Mouse (Mus musculus) MEL (cell line): ENCODE results near the gene Morn3. TPM values are rescaled to one million over a fixed set of nuclear protein-coding genes. Genes with fewer than 3 reads are reported as not detected.
A peak's percentile ranks its signal among the peaks of the same experiment; 100 is the strongest.

Experiments
- DNase-seq: peaks from one replicate; pipeline ENCODE4 v3.0.0; 2011; ENCODE audit warnings: low read depth, low spot score
- H3K27ac ChIP-seq: 2 replicates; pipeline ENCODE4 v1.5.1; 2012; ENCODE audit warnings: low read depth, mild to moderate bottlenecking, control low read depth, low read length, moderate library complexity; ENCODE audit not compliant: control insufficient read depth
- H3K27me3 ChIP-seq, 2 experiments: fragments of 150-350 bp in 1 of 2; sonication (generic) in 1 of 2; 2 replicates each; pipeline ENCODE4 v1.6.1; 2012; ENCODE audit warnings: low read length in 2 of 2, mild to moderate bottlenecking in 2 of 2, improper control_type of control experiment in 1 of 2, moderate library complexity in 1 of 2; ENCODE audit not compliant: insufficient read depth in 2 of 2, control insufficient read depth in 1 of 2
- H3K36me3 ChIP-seq, 2 experiments: 2 replicates each; pipeline ENCODE4 v1.6.1; 2012 to 2014; ENCODE audit warnings: low read length in 2 of 2, improper control_type of control experiment in 1 of 2, inconsistent platforms in 1 of 2, mild to moderate bottlenecking in 1 of 2; ENCODE audit not compliant: insufficient read depth in 2 of 2, control insufficient read depth in 1 of 2
- H3K4me1 ChIP-seq, 2 experiments: fragments of 150-350 bp in 1 of 2; sonication (generic) in 1 of 2; 2 replicates each; pipeline ENCODE4 v1.6.1; 2012; ENCODE audit warnings: low read length in 2 of 2, improper control_type of control experiment in 1 of 2, mild to moderate bottlenecking in 1 of 2; ENCODE audit not compliant: insufficient read depth in 2 of 2, control insufficient read depth in 1 of 2
- H3K4me3 ChIP-seq, 2 experiments: fragments of 150-350 bp in 1 of 2; sonication (generic) in 1 of 2; 2 replicates each; pipeline ENCODE4 v1.5.1; 2012; ENCODE audit warnings: low read depth in 2 of 2, low read length in 2 of 2, mild to moderate bottlenecking in 2 of 2, moderate library complexity in 2 of 2, control low read depth in 1 of 2, improper control_type of control experiment in 1 of 2; ENCODE audit not compliant: control insufficient read depth in 1 of 2, insufficient read depth in 1 of 2
- H3K79me2 ChIP-seq: 2 replicates; pipeline ENCODE4 v1.6.1; 2012; ENCODE audit warnings: mild to moderate bottlenecking, low read length, moderate library complexity; ENCODE audit not compliant: control insufficient read depth, poor library complexity, insufficient read depth
- H3K9ac ChIP-seq: 2 replicates; pipeline ENCODE4 v1.6.1; 2012; ENCODE audit warnings: low read depth, mild to moderate bottlenecking, control low read depth, low read length, moderate library complexity; ENCODE audit not compliant: control insufficient read depth, poor library complexity, severe bottlenecking
- H3K9me3 ChIP-seq: fragments of 150-350 bp; sonication (generic); replicated peaks from 2 replicates; pipeline ENCODE4 v1.6.1; 2012; ENCODE audit warnings: mild to moderate bottlenecking, low read length, improper control_type of control experiment, moderate library complexity; ENCODE audit not compliant: insufficient read depth
- CTCF ChIP-seq, 3 experiments: IDR thresholded peaks in 2 of 3; conservative IDR thresholded peaks in 1 of 3; 2 replicates each; pipeline ENCODE4 v1.5.1; 2011 to 2012; ENCODE audit warnings: low read length in 3 of 3, low read depth in 2 of 3, mild to moderate bottlenecking in 2 of 3, improper control_type of control experiment in 1 of 3, inconsistent platforms in 1 of 3, mixed read lengths in 1 of 3, moderate library complexity in 1 of 3; ENCODE audit not compliant: control insufficient read depth in 1 of 3, insufficient read depth in 1 of 3, poor library complexity in 1 of 3, severe bottlenecking in 1 of 3
- E2F4 ChIP-seq: IDR thresholded peaks from 2 replicates; pipeline ENCODE4 v1.6.1; 2011; ENCODE audit warnings: low read depth, low read length, improper control_type of control experiment, borderline replicate concordance
- ELF1 ChIP-seq: IDR thresholded peaks from 2 replicates; pipeline ENCODE4 v1.6.1; 2014; ENCODE audit warnings: low read depth, mild to moderate bottlenecking, inconsistent platforms, low read length, improper control_type of control experiment, moderate library complexity
- ETS1 ChIP-seq: IDR thresholded peaks from 2 replicates; pipeline ENCODE4 v1.6.1; 2012; ENCODE audit warnings: low read depth, mild to moderate bottlenecking, inconsistent platforms, low read length, improper control_type of control experiment, moderate library complexity
- GATA1 ChIP-seq: IDR thresholded peaks from 2 replicates; pipeline ENCODE4 v1.6.1; 2011; ENCODE audit warnings: low read depth, low read length, improper control_type of control experiment
- HCFC1 ChIP-seq: IDR thresholded peaks from 2 replicates; pipeline ENCODE4 v1.6.1; 2012; ENCODE audit warnings: low read depth, mild to moderate bottlenecking, inconsistent platforms, low read length, improper control_type of control experiment, moderate library complexity
- JUND ChIP-seq: IDR thresholded peaks from 2 replicates; pipeline ENCODE4 v1.6.1; 2011; ENCODE audit warnings: low read depth, mild to moderate bottlenecking, improper control_type of control experiment, low read length
- KAT2A ChIP-seq: conservative IDR thresholded peaks from 2 replicates; pipeline ENCODE4 v1.6.1; 2012; ENCODE audit warnings: low read depth, low read length, improper control_type of control experiment, inconsistent platforms
- MAFK ChIP-seq: IDR thresholded peaks from 2 replicates; pipeline ENCODE4 v1.6.1; 2011; ENCODE audit warnings: low read depth, mild to moderate bottlenecking, low read length, improper control_type of control experiment, borderline replicate concordance
- MXI1 ChIP-seq: IDR thresholded peaks from 2 replicates; pipeline ENCODE4 v1.6.1; 2011; ENCODE audit warnings: mild to moderate bottlenecking, low read depth, low read length, improper control_type of control experiment
- MYB ChIP-seq: IDR thresholded peaks from 2 replicates; pipeline ENCODE4 v1.6.1; 2011; ENCODE audit warnings: mild to moderate bottlenecking, low read depth, low read length, improper control_type of control experiment
- NELFE ChIP-seq: IDR thresholded peaks from 2 replicates; pipeline ENCODE4 v1.6.1; 2011; ENCODE audit warnings: low read depth, low read length, improper control_type of control experiment
- NRF1 ChIP-seq: IDR thresholded peaks from 2 replicates; pipeline ENCODE4 v1.6.1; 2014; ENCODE audit warnings: low read depth, mild to moderate bottlenecking, inconsistent platforms, low read length, improper control_type of control experiment, moderate library complexity; ENCODE audit not compliant: poor library complexity, insufficient read depth, severe bottlenecking
- POLR2A ChIP-seq, 2 experiments: IDR thresholded peaks; 2 replicates each; pipeline ENCODE4 v1.6.1; 2011 to 2012; ENCODE audit warnings: low read length in 2 of 2, mild to moderate bottlenecking in 2 of 2, control low read depth in 1 of 2, improper control_type of control experiment in 1 of 2, low read depth in 1 of 2, moderate library complexity in 1 of 2; ENCODE audit not compliant: control insufficient read depth in 1 of 2, insufficient read depth in 1 of 2, poor library complexity in 1 of 2
- RAD21 ChIP-seq: IDR thresholded peaks from 2 replicates; pipeline ENCODE4 v1.6.1; 2011; ENCODE audit warnings: mild to moderate bottlenecking, low read depth, low read length, improper control_type of control experiment
- RCOR1 ChIP-seq: IDR thresholded peaks from 2 replicates; pipeline ENCODE4 v1.6.1; 2012; ENCODE audit warnings: low read depth, mild to moderate bottlenecking, inconsistent platforms, low read length, improper control_type of control experiment
- SIN3A ChIP-seq: IDR thresholded peaks from 2 replicates; pipeline ENCODE4 v1.6.1; 2012; ENCODE audit warnings: low read length, improper control_type of control experiment, inconsistent platforms
- SMC3 ChIP-seq: IDR thresholded peaks from 2 replicates; pipeline ENCODE4 v1.6.1; 2011; ENCODE audit warnings: low read depth, low read length, improper control_type of control experiment
- TAL1 ChIP-seq: IDR thresholded peaks from 2 replicates; pipeline ENCODE4 v1.6.1; 2012; ENCODE audit warnings: mild to moderate bottlenecking, inconsistent platforms, low read length, moderate library complexity, mixed read lengths
- TBP ChIP-seq: IDR thresholded peaks from 2 replicates; pipeline ENCODE4 v1.8.0; 2011; ENCODE audit warnings: low read depth, low read length, improper control_type of control experiment
- TCF12 ChIP-seq: IDR thresholded peaks from 2 replicates; pipeline ENCODE4 v1.6.1; 2014; ENCODE audit warnings: low read depth, mild to moderate bottlenecking, inconsistent platforms, low read length, improper control_type of control experiment, moderate library complexity
- USF2 ChIP-seq, 2 experiments: IDR thresholded peaks; 2 replicates each; pipeline ENCODE4 v1.6.1; 2011 to 2012; ENCODE audit warnings: improper control_type of control experiment in 2 of 2, low read length in 2 of 2, borderline replicate concordance in 1 of 2, inconsistent platforms in 1 of 2, low read depth in 1 of 2, mild to moderate bottlenecking in 1 of 2; ENCODE audit not compliant: insufficient read depth in 1 of 2
- ZC3H11A ChIP-seq: IDR thresholded peaks from 2 replicates; pipeline ENCODE4 v1.6.1; 2012; ENCODE audit warnings: low read depth, mild to moderate bottlenecking, inconsistent platforms, low read length, improper control_type of control experiment
- ZMIZ1 ChIP-seq: IDR thresholded peaks from 2 replicates; pipeline ENCODE4 v1.6.1; 2012; ENCODE audit warnings: low read depth, mild to moderate bottlenecking, inconsistent platforms, low read length, improper control_type of control experiment, moderate library complexity
- ZNF384 ChIP-seq: IDR thresholded peaks from 2 replicates; pipeline ENCODE4 v1.6.1; 2012; ENCODE audit warnings: low read depth, mild to moderate bottlenecking, inconsistent platforms, low read length, improper control_type of control experiment
- polyA plus RNA-seq, 2 experiments: library from polyadenylated mRNA; stranded (reverse) in 1 of 2; unstranded in 1 of 2; fragments of >175 nt in 1 of 2; fragments of >200 nt in 1 of 2; gene quantifications; 2 replicates each; pipeline versions ENCODE4 v1.2.1 to v1.2.4; 2012; ENCODE audit warnings: low replicate concordance in 2 of 2, low read depth in 1 of 2; ENCODE audit not compliant: insufficient read length in 2 of 2, insufficient read depth in 1 of 2, missing spikeins in 1 of 2
- total RNA-seq: library from RNA; depleted of rRNA; stranded (reverse); fragments of 300-350 nt; gene quantifications from 2 replicates; pipeline ENCODE4 v1.2.3, GENCODE M21; 2012

Morn3 gene
- total and polyA plus RNA-seq, 3 experiments = not detected

DNA sequence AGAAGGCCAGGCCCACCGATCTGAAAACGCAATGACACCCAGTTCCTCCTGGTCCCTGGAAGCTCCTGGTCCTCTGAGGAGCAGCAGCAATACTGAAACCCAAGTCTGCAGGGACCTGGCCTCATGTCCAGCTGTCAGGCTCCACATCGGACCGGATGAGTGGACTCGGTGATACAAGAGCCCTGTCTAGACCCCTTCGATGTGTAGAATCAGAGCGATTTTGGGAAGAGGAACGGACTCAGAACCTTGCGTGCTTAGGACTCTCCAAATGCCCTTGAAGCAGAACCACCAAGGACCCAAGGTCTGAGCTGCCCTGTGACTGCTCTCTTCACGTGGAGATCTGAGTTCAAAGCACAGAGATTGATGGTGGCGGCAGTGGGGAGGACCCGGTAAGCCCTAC lies 21.3 kb upstream of the Morn3 start, which contains the start of gene Tmem120b:
Tmem120b (plus strand) TSS at position 301 of the 400 bp plus-strand sequence.
- TF ChIP-seq MAFK = no peak
- no peak for TF ChIP-seq NRF1
- no peak for TF ChIP-seq CTCF (IDR thresholded peaks at IDR 0.05 in 2 of 3, conservative IDR thresholded peaks at IDR 0.05 in 1 of 3; ENCODE audit: control insufficient read depth in 1 of 3, insufficient read depth in 1 of 3, low read depth in 2 of 3, low read length in 3 of 3, poor library complexity in 1 of 3, severe bottlenecking in 1 of 3)
- TF ChIP-seq TCF12 = no peak
- no peak for TF ChIP-seq RCOR1
- no peak for TF ChIP-seq SMC3
- TF ChIP-seq MYB = no peak
- TF ChIP-seq KAT2A = no peak
- TF ChIP-seq USF2 (IDR thresholded peaks at IDR 0.05; ENCODE audit: borderline replicate concordance in 1 of 2, insufficient read depth in 1 of 2, low read depth in 1 of 2, low read length in 2 of 2) = no peak
- 0 out of 4 replicates have a peak within 1 kb of the TSS, but pooled peaks have one; percentile 1 to 18 for H3K4me3 ChIP-seq

DNA sequence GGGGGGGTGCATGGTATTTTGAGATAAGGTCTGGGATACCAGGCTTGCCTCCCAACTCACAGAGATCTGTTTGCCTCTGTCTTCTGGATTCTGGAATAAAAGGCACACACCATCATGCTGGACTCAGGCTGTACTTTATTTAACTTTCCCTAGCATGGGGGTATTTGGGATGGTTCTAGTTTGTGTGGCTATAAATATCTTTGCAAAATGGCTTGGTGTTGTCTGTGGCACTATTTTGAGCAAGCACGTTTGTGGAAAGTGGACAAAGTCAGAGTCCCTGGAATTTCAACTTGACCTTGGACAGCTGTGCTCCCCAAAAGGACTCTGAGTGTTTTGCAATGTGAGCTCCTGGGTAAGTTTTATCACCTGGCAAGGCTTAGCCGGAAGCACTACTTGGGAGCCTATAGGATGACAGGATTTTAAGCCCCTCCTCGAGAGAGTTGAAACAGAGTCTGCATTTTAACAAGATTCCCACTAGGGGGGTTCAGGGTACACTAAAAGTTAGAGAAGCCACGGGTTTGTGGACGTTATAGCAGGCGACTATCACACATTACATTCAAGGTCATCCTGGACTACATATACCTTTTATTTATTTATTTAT lies 20.7 kb upstream of the Morn3 start:
- peak; percentile 94 for DNase-seq
- no peaks in the 10 kb centered on the region for H3K27me3 ChIP-seq

More for the DNA sequence above, 21.3 kb upstream of the Morn3 start, which contains the start of gene Tmem120b:
- Histone ChIP-seq H3K9ac (peak within 1 kb of the TSS; percentile 49), H3K4me1 (peaks cover 0 to 6% of the 10 kb centered on the region in 2 experiments; a peak in 1 of 4 replicates), H3K9me3 (no peaks in the 10 kb centered on the region), H3K27ac (peak within 1 kb of the TSS; percentile 58), H3K79me2 (no peaks in the 10 kb centered on the region), H3K36me3 (peaks cover 0 to 4% of the 10 kb centered on the region in 2 experiments; a peak in 1 of 4 replicates), H3K27me3 (no peaks in the 10 kb centered on the region)
- peak; percentile 21 for DNase-seq

More for the DNA sequence above, 20.7 kb upstream of the Morn3 start:
- TF ChIP-seq MXI1 = peak; percentile 37; the same call in 1 of the 2 replicates
- TF ChIP-seq JUND = no peak
- peak; percentile 69; the same call in 1 of the 2 replicates for TF ChIP-seq ZMIZ1
- TF ChIP-seq HCFC1 = peak; percentile 41; the same call in 1 of the 2 replicates
- TF ChIP-seq SIN3A = peak; percentile 50
- no peak for TF ChIP-seq MAFK
- peak; percentile 6 to 85 (median 47); a peak in 4 of 6 replicates for TF ChIP-seq CTCF (IDR thresholded peaks at IDR 0.05 in 2 of 3, conservative IDR thresholded peaks at IDR 0.05 in 1 of 3; ENCODE audit: control insufficient read depth in 1 of 3, insufficient read depth in 1 of 3, low read depth in 2 of 3, low read length in 3 of 3, poor library complexity in 1 of 3, severe bottlenecking in 1 of 3)
- no peak for TF ChIP-seq E2F4
- peak; percentile 57 for TF ChIP-seq NELFE
- no peak for TF ChIP-seq ZNF384
- peak in 1 of 2 experiments; percentile 74; a peak in 2 of 4 replicates for TF ChIP-seq POLR2A (IDR thresholded peaks at IDR 0.05; ENCODE audit: control insufficient read depth in 1 of 2, insufficient read depth in 1 of 2, low read depth in 1 of 2, low read length in 2 of 2, poor library complexity in 1 of 2)
- TF ChIP-seq SMC3 = peak; percentile 67
- TF ChIP-seq RAD21 = peak; percentile 84
- TF ChIP-seq ELF1 = peak; percentile 65; the same call in 1 of the 2 replicates
- peak; percentile 63; the same call in 1 of the 2 replicates for TF ChIP-seq ZC3H11A
- TF ChIP-seq GATA1 = no peak
- peak; percentile 79 for TF ChIP-seq TBP
- TF ChIP-seq TAL1 = no peak
- 0 out of 2 replicates have a peak, but pooled peaks have one; percentile 36 for TF ChIP-seq ETS1
- Histone ChIP-seq H3K9me3 (no peaks in the 10 kb centered on the region), H3K79me2 (no peaks in the 10 kb centered on the region), H3K36me3 (peaks cover 0 to 4% of the 10 kb centered on the region in 2 experiments; a peak in 1 of 4 replicates), H3K4me3 (0 out of 4 replicates have a peak overlapping the region, but pooled peaks have one; percentile 1 to 18), H3K9ac (peak overlapping the region; percentile 49), H3K27ac (peak overlapping the region; percentile 58), H3K4me1 (peaks cover 0 to 6% of the 10 kb centered on the region in 2 experiments; a peak in 1 of 4 replicates)
